Mouse (Mus musculus): ENCODE measurements at regions not wholly inside any gene's neighbourhood (a gene's known extent, or its start where the extent isn't known, plus 50 kb on each side); places are given as distances from the start of the nearest gene placed in this dataset.

DNA sequence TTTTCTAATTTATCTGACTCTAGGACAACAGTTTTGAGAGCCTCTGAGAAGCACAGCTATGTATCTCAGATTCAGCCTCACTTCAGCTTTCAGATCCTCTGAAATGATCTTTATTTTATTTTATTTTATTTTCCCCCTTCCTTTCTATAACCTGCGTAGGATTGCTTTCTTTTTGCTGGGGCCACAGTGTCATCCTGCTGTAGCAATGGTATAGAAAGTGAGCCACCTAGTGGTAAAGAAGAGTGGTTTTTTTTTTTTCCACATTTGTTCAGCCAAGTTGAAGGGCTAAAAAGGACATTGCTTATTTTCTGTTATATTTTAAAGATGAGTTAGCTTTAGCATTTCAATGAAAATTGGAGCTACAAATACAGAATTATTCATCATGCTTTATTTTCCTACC, 966.4 kb downstream of the Fam181b start:
- Histone ChIP-seq H3K4me2 (no peak overlapping the region), H3K9me3 (replicated peaks) (no peaks in the 10 kb centered on the region), H3K27me3 (replicated peaks) (no peaks in the 10 kb centered on the region), H3K9ac (no peak overlapping the region), H3K4me1 (replicated peaks) (no peaks in the 10 kb centered on the region), H3K36me3 (no peaks in the 10 kb centered on the region), H3K4me3 (no peak overlapping the region), H3K27ac (ENCODE audit: poor library complexity, severe bottlenecking) (no peak overlapping the region)
- no peak for ATAC-seq (ENCODE audit: insufficient number of reproducible peaks, low FRiP score)
- 27% methylated on average over 1 of the region's 1 CpGs for WGBS

GRCm38 (mm10) chr7:94061814-94062545, 982.3 kb downstream of the Fam181b start:
- no peak overlapping the region for H3K9ac ChIP-seq
- H3K4me1 ChIP-seq (replicated peaks): no peaks in the 10 kb centered on the region
- no peak for ATAC-seq (ENCODE audit: insufficient number of reproducible peaks, low FRiP score)
- H3K4me3 ChIP-seq: no peak overlapping the region
- H3K4me2 ChIP-seq: no peak overlapping the region
- H3K9me3 ChIP-seq (replicated peaks): no peaks in the 10 kb centered on the region
- H3K27me3 ChIP-seq (replicated peaks): no peaks in the 10 kb centered on the region
- WGBS: 74% methylated on average over 3 of the region's 3 CpGs
- no peak overlapping the region for H3K27ac ChIP-seq (ENCODE audit: poor library complexity, severe bottlenecking)
- no peaks in the 10 kb centered on the region for H3K36me3 ChIP-seq

Data from heart, embryonic 12.5 days (tissue).